Mouse (Mus musculus): ENCODE measurements at regions not wholly inside any gene's neighbourhood (a gene's known extent, or its start where the extent isn't known, plus 50 kb on each side); places are given as distances from the start of the nearest gene placed in this dataset.

DNA sequence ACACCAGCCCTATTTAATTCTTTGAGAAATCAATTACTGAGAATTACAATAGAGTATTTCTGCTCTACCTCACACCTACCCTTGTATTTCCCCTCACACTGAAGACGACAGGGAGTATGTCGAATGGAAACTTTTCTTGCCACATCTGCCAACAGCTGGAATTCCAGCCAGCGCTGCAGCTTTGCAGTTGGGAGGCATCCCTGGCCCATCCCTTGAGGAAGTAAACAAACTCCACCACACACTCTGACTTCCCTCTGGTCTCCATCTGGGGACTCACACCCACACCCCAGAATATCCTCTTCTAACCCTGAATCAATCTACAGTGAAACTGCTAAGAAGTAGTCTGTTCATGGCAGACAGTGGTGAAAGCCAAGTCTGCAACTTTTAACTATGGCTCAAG lies 630.9 kb downstream of the Gm826 start:
- WGBS: 77% methylated on average over 3 of the region's 3 CpGs
- H3K36me3 ChIP-seq: no peaks in the 10 kb centered on the region
- H3K4me2 ChIP-seq: no peak overlapping the region
- H3K27ac ChIP-seq: no peak overlapping the region
- H3K4me1 ChIP-seq (replicated peaks): no peaks in the 10 kb centered on the region
- no peaks in the 10 kb centered on the region for H3K27me3 ChIP-seq
- H3K9ac ChIP-seq (replicated peaks): no peak overlapping the region
- H3K4me3 ChIP-seq (replicated peaks): no peak overlapping the region
- no peak for ATAC-seq (ENCODE audit: insufficient number of reproducible peaks, insufficient read depth, low FRiP score, low TSS enrichment, low read depth)
- no peaks in the 10 kb centered on the region for H3K9me3 ChIP-seq

DNA sequence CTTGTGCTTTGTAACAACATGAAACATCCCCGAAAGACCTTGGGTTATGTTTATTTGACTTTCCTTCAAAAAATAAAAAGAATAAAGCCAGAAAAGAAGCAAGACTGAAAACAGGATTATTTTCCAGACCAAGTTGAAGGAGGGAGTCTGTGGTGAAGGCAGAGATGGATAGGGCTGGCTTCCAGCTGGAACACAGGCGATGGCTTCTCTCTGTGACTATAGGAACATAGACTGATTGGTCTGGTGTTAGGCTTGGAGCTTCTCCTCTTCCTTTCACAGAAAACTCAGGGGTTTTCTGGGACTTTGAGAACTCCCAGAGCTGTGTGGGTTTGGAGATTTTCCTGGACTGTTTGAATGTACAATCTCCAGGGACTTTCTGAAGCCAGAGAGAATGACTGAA lies 625.8 kb downstream of the Gm826 start:
- Histone ChIP-seq H3K4me1 (replicated peaks) (peaks cover 2% of the 10 kb centered on the region), H3K9ac (replicated peaks) (no peak overlapping the region), H3K9me3 (no peaks in the 10 kb centered on the region), H3K27me3 (no peaks in the 10 kb centered on the region), H3K36me3 (no peaks in the 10 kb centered on the region), H3K4me3 (replicated peaks) (no peak overlapping the region), H3K27ac (no peak overlapping the region), H3K4me2 (no peak overlapping the region)
- no peak for ATAC-seq (ENCODE audit: insufficient number of reproducible peaks, insufficient read depth, low FRiP score, low TSS enrichment, low read depth)
- 90% methylated on average over 2 of the region's 2 CpGs for WGBS

DNA sequence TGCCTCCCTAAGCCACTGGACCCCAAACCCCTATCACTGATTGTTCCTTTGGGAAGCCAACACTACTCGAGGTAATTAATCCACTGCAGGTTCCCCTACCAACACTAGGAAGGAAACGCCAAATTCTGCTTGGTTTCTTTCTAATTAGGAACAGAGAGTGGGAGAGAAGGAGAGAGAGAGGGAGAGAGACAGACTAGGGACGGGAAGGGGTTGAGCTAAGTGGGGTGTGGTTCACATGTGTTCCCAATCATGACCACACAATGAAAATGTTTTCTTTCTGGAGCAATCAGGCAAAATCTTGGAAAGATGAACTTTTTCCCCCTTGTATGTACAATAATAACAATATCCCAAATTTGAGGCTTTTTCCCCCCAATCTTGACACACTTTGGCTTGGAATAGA lies 619.3 kb downstream of the Gm826 start:
- Histone ChIP-seq H3K27me3 (no peaks in the 10 kb centered on the region), H3K9ac (replicated peaks) (no peak overlapping the region), H3K4me1 (replicated peaks) (peaks cover 12% of the 10 kb centered on the region), H3K36me3 (no peaks in the 10 kb centered on the region), H3K4me2 (no peak overlapping the region), H3K9me3 (no peaks in the 10 kb centered on the region), H3K4me3 (replicated peaks) (no peak overlapping the region), H3K27ac (no peak overlapping the region)
- no peak for ATAC-seq (ENCODE audit: insufficient number of reproducible peaks, insufficient read depth, low FRiP score, low TSS enrichment, low read depth)
- 7% methylated on average over 3 of the region's 3 CpGs for WGBS

DNA sequence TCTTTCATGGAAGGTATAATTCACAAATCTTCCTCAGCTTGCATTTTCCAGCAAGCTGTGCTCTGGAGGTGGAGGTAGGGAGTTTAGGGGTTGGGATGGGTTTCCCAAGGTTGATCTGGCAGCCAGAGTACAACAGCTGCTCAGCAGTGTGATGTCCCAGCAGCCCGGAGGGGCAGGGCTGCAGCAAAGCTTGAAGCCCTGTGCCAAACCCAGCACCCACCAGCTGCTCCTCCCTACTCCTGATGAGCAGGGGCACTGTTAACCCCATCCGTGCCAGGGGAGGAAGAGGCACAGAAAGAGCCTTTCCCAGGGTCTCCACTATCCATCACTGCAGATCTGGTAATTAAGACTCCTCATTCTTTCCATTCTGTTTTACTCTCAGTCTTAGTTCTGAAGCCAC lies 615.2 kb downstream of the Gm826 start:
- no peak overlapping the region for H3K9ac ChIP-seq (replicated peaks)
- 42% methylated on average over 2 of the region's 2 CpGs for WGBS
- no peaks in the 10 kb centered on the region for H3K9me3 ChIP-seq
- H3K27ac ChIP-seq: no peak overlapping the region
- peaks cover 6% of the 10 kb centered on the region; the same call in 1 of the 2 replicates for H3K4me1 ChIP-seq (replicated peaks)
- no peaks in the 10 kb centered on the region for H3K27me3 ChIP-seq
- H3K4me2 ChIP-seq: no peak overlapping the region
- H3K4me3 ChIP-seq (replicated peaks): no peak overlapping the region
- H3K36me3 ChIP-seq: no peaks in the 10 kb centered on the region
- no peak for ATAC-seq (ENCODE audit: insufficient number of reproducible peaks, insufficient read depth, low FRiP score, low TSS enrichment, low read depth)

DNA sequence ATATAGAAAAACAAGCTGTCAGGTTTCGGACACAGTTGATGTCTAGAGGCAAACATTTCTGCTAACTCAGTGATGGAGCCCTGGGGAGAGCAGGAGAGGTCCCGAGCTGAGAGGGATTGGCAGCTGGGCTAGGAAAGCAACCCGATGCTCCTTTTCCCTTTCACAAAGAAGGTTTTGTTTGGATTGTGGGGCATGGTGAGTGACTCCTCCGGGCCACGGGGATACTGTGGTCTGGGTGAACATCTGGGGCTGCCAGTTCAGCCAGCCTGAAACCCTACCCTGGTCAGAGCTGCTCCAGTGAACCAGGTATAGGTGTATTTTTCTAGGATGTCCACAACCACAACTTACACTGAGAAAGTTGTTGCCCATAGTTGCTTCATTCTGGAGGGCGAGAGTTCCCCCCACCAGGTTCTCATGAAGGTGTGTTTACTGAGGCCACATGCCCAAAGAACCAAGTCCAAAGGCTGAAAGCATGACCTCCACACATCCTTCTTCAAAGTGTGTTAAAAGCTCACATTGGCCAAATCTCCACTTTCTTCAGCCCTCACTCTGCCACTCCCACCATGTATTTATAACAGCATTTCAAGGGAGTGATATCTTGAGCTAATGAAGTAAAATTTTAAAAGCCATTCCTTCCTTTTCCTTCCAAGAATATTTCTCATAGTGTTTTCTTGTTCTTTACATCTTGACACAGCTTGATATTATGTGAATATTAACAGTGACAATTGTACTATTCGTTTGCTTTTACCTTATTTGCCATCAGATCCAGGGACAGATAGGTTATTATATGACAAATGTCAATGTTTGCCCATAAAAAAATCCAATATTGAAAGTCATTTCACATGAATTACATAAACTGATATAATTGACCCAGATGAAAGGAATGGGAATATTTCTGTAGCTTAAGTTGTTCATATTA lies 608.5 kb downstream of the Gm826 start:
- no peak overlapping the region for H3K4me2 ChIP-seq

DNA sequence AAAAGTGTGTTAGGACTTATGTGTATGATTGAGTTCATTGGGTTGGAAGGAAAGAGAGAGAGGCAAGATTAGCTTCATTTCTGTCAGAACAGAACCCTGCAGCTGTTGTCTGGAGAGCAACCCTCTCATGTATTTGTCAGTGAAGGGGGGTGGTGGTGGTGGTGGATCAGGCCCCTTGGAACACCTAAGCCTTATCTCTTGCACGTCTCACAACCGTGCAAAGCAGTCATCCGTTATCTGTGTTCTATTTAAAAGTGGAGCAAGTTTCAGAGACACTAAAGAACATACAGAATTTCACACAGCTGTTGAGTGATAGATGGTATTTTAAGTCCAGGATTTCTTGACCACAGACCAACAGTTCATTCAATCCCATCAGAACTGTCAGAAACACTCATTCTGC lies 604.7 kb downstream of the Gm826 start:
- ATAC-seq (ENCODE audit: insufficient number of reproducible peaks, insufficient read depth, low FRiP score, low TSS enrichment, low read depth): no peak
- no peak overlapping the region for H3K9ac ChIP-seq (replicated peaks)
- WGBS: 72% methylated on average over 3 of the region's 3 CpGs

More for the DNA sequence above, 608.5 kb downstream of the Gm826 start:
- Histone ChIP-seq H3K9ac (replicated peaks) (no peak overlapping the region), H3K27ac (0 out of 2 replicates have a peak overlapping the region, but pooled peaks have one; percentile 0), H3K9me3 (no peaks in the 10 kb centered on the region), H3K4me1 (replicated peaks) (peaks cover 6% of the 10 kb centered on the region; the same call in 1 of the 2 replicates), H3K36me3 (no peaks in the 10 kb centered on the region), H3K4me3 (replicated peaks) (no peak overlapping the region), H3K27me3 (no peaks in the 10 kb centered on the region)
- no peak for ATAC-seq (ENCODE audit: insufficient number of reproducible peaks, insufficient read depth, low FRiP score, low TSS enrichment, low read depth)
- 52% methylated on average over 7 of the region's 7 CpGs for WGBS

DNA sequence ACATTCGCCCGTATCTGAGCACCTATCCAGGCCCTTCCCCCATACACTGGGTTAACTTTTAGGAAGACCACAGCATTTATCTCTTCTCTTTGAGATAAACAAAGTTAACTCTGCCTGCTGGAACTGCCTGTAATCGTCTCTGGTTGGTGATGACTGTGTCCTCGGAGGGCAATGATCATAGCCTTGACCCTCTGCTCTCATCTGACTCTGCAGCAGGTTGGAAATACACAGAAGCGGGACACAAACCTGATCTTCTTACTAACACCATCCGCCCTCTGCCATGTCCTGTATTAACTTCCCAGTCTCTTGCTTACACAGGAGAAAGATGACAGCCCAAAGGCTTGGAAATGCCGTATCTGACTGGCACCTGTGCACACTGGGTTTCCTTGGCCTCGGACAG lies 603.7 kb downstream of the Gm826 start:
- H3K4me1 ChIP-seq (replicated peaks): peaks cover 3% of the 10 kb centered on the region
- no peak overlapping the region for H3K4me2 ChIP-seq
- H3K27me3 ChIP-seq: no peaks in the 10 kb centered on the region
- no peak for ATAC-seq (ENCODE audit: insufficient number of reproducible peaks, insufficient read depth, low FRiP score, low TSS enrichment, low read depth)
- H3K27ac ChIP-seq: no peak overlapping the region
- no peak overlapping the region for H3K4me3 ChIP-seq (replicated peaks)
- no peaks in the 10 kb centered on the region for H3K9me3 ChIP-seq
- no peak overlapping the region for H3K9ac ChIP-seq (replicated peaks)
- 68% methylated on average over 8 of the region's 8 CpGs for WGBS
- no peaks in the 10 kb centered on the region for H3K36me3 ChIP-seq

More for the DNA sequence above, 604.7 kb downstream of the Gm826 start:
- Histone ChIP-seq H3K27ac (no peak overlapping the region), H3K9me3 (no peaks in the 10 kb centered on the region), H3K36me3 (no peaks in the 10 kb centered on the region), H3K4me2 (no peak overlapping the region), H3K4me3 (replicated peaks) (no peak overlapping the region), H3K4me1 (replicated peaks) (peaks cover 6% of the 10 kb centered on the region), H3K27me3 (no peaks in the 10 kb centered on the region)

DNA sequence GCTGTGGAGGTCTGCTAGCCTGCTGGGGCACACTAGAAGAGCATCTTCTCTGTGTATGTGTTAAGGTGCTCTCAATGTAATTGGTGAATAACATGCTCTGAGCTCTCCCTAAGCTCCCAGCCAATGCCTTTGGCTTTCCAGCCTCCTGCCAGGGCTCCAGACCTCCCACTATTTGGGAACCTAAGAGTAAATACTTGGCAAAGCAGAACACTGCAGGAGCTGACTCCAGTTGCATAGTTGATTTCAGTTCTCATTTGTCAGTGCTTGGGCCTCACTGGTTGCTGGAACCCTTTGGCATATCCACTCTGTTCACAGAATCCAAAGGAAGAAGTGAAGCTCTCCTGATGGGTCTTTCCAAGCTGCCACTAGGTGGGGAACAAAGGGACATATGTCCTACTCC lies 602.7 kb downstream of the Gm826 start:
- Histone ChIP-seq H3K27ac (no peak overlapping the region), H3K36me3 (no peaks in the 10 kb centered on the region), H3K27me3 (no peaks in the 10 kb centered on the region), H3K4me1 (replicated peaks) (no peaks in the 10 kb centered on the region; the same call in 1 of the 2 replicates), H3K9ac (replicated peaks) (no peak overlapping the region), H3K9me3 (no peaks in the 10 kb centered on the region), H3K4me3 (replicated peaks) (no peak overlapping the region), H3K4me2 (no peak overlapping the region)
- ATAC-seq (ENCODE audit: insufficient number of reproducible peaks, insufficient read depth, low FRiP score, low TSS enrichment, low read depth): no peak

DNA sequence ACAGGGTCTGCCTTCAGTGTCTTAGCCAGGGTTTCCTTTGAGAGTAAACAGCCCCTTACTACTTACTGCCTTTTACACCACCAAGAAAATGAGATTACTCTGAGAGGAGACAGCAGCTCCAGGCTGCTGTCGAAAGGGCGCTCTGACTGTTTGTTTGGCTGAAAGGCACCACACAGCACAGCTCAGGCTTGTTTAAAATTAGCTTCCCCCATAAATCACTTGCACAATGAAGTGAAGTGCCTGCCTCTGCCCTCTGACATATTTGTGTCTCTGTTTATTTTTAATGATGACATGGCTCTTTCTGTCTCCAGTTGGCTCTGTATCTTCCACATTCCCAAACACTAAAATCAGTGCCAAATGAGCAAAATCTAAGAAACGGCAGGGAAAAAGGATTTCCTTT lies 601.5 kb downstream of the Gm826 start:
- H3K27me3 ChIP-seq: no peaks in the 10 kb centered on the region
- WGBS: 11% methylated on average over 3 of the region's 3 CpGs
- H3K9me3 ChIP-seq: no peaks in the 10 kb centered on the region
- no peak overlapping the region for H3K4me2 ChIP-seq
- no peak for ATAC-seq (ENCODE audit: insufficient number of reproducible peaks, insufficient read depth, low FRiP score, low TSS enrichment, low read depth)
- no peak overlapping the region for H3K9ac ChIP-seq (replicated peaks)
- no peak overlapping the region for H3K27ac ChIP-seq
- H3K4me3 ChIP-seq (replicated peaks): no peak overlapping the region
- no peaks in the 10 kb centered on the region for H3K36me3 ChIP-seq
- H3K4me1 ChIP-seq (replicated peaks): no peaks in the 10 kb centered on the region; the same call in 1 of the 2 replicates

DNA sequence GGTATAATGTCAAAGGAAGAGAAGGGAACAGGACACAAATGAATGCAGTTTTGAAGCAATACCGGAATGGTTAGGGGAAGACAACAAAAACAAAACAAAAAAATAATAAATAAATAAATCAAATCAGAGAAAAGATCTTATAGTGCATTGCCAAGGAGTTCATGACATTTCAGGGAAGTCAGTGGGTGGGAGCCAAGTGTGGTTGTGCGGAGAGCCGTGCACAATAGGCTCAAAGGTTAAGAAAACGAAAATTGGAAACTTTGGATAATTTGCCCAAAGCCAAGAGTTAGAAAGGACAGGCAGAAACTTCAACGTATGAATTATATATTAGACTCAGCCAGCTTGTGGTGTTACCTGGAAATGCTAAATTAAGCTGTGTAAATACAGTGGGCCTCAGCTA lies 599.4 kb downstream of the Gm826 start:
- 84% methylated on average over 5 of the region's 5 CpGs for WGBS
- Histone ChIP-seq H3K9me3 (no peaks in the 10 kb centered on the region), H3K27me3 (no peaks in the 10 kb centered on the region), H3K4me2 (no peak overlapping the region), H3K27ac (no peak overlapping the region), H3K4me3 (replicated peaks) (no peak overlapping the region), H3K4me1 (replicated peaks) (no peaks in the 10 kb centered on the region; the same call in 1 of the 2 replicates), H3K9ac (replicated peaks) (no peak overlapping the region), H3K36me3 (no peaks in the 10 kb centered on the region)
- no peak for ATAC-seq (ENCODE audit: insufficient number of reproducible peaks, insufficient read depth, low FRiP score, low TSS enrichment, low read depth)

DNA sequence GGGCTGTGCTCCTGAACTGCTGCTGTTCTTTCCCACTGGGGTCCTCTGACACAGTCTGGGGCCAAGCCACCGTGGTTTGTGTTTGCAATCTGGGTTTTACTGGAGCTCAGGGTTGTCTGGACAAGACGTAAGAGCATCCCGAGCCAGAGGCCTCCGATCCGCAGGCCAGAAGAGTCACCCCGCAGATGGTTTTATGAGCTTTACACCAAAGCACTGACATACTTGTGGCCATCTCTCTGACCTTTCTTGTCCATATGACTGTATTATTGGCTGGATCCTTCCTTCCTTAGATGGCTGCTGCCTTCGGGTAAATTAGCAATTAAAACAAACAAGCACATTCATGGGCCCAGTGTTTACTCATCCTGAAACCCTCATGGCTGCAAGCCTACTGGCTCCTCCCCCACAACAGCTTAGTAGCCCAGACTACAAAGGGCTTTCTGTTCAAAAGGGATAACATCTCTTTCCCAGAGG lies 578.4 kb downstream of the Gm826 start:
- Histone ChIP-seq H3K9me3 (no peaks in the 10 kb centered on the region), H3K9ac (replicated peaks) (no peak overlapping the region), H3K36me3 (no peaks in the 10 kb centered on the region), H3K4me2 (peak overlapping the region; percentile 26), H3K27me3 (no peaks in the 10 kb centered on the region), H3K4me3 (replicated peaks) (no peak overlapping the region), H3K27ac (0 out of 2 replicates have a peak overlapping the region, but pooled peaks have one; percentile 50), H3K4me1 (replicated peaks) (peaks cover 11% of the 10 kb centered on the region; the same call in 1 of the 2 replicates)
- ATAC-seq (ENCODE audit: insufficient number of reproducible peaks, insufficient read depth, low FRiP score, low TSS enrichment, low read depth): no peak
- 30% methylated on average over 7 of the region's 7 CpGs for WGBS

All from limb, embryonic 12.5 days (tissue).